Mouse (Mus musculus) natural killer cell, adult 2 months (primary cell): ENCODE results near the gene Nupr1l.
A peak's percentile ranks its signal among the peaks of the same experiment; 100 is the strongest.
"Not testable (repeated sequence)": the region's sequence is repeated elsewhere in the genome, so short reads cannot be mapped to it uniquely, and the experiment has no call there.

Source experiments
- DNase-seq, 2 experiments: peaks; one replicate each; pipeline ENCODE4 v3.0.0; 2022; ENCODE audit warnings: low spot score in 2 of 2

The Nupr1l gene

DNA sequence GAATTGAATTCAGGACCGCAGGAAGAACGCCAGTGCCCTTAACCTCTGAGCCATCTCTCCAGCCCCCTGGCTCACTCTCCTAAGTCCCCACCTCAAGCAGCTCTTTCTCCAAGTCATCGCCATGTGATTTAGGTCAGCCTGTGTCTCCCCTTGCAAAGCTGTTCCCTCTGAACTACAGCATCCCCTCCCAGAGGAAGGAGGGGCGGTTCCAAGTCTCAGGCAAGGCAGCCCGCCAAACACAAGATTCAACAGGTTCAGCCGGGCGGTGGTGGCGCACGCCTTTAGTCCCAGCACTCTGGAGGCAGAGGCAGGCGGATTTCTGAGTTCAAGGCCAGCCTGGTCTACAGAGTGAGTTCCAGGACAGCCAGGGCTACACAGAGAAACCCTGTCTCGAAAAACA lies 7.2 kb downstream of the Nupr1l start:
- DNase-seq, result not testable (repeated sequence)

GRCm38 (mm10) chr5:129918065-129918651 lies 9.8 kb downstream of the Nupr1l start:
- no peak for DNase-seq

- DNase-seq, result no peak
Observed at GRCm38 (mm10) chr5:129918752-129919151, 10.4 kb downstream of the Nupr1l start.

DNA sequence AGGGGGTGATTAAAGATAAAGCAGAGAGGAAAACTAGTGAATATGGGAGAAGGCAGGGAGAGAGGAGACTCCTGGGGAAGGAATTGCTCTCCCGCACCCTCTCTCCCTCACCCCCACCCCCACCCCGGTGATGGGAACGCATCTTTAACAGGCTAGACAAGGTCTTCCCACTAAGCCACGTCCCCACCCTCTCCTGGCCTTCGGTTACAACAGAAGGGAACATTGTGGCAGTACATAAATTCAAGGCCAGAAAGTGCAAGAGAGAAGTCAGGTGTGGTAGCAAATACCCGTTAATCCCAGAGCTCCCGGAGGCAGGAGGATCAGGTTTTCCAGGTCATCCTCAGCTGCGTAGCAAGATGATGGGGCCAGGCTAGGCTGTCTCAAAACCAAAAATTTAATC lies 11.0 kb downstream of the Nupr1l start:
- no peak for DNase-seq

DNA sequence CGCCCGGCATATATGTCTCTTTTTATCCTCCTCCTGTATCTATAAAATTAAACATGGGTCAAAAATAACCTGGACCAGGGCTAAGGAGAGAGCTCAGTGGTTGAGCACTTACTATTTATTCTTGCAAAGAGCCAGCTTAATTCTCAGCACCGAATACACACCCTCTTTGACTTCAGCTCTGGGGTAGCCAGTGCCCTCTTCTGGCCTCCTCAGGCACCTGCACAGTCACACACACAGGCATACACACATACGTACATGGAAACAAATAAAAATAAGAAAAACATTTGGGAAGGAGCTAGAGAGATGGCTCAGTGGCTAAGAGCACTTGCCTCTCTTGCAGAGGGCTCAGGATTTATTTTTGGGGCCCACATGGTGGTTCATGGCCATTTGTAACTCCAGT lies 13.6 kb downstream of the Nupr1l start:
- DNase-seq, result no peak

GRCm38 (mm10) chr5:129924820-129925452 lies 16.6 kb downstream of the Nupr1l start:
- no peak for DNase-seq

DNA sequence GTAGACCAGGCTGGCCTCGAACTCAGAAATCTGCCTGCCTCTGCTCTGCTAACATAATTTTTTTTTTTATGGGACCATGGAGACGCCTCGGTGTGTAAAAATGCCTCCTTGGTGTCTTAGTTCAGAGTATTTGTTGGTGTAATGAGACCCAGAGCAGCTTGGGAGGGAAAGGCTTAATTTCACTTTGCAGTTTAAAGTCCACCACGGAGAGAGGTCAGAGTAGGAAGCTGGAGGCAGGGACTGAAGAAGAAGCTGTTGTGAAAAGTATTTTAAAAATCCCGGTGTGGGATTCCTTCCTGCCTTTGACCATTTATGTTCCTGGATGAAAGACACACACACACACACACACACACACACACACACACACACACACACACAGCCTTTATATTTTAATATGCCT lies 17.6 kb downstream of the Nupr1l start:
- no peak for DNase-seq

- no peak for DNase-seq
Observed at GRCm38 (mm10) chr5:129929924-129930855, 21.9 kb downstream of the Nupr1l start.

- DNase-seq, result no peak
Observed at GRCm38 (mm10) chr5:129936941-129937340, 28.6 kb downstream of the Nupr1l start.

GRCm38 (mm10) chr5:129940281-129940680 lies 31.9 kb downstream of the Nupr1l start:
- DNase-seq, result no peak

- DNase-seq, result no peak
Observed at GRCm38 (mm10) chr5:129940736-129941494, 32.6 kb downstream of the Nupr1l start.

DNA sequence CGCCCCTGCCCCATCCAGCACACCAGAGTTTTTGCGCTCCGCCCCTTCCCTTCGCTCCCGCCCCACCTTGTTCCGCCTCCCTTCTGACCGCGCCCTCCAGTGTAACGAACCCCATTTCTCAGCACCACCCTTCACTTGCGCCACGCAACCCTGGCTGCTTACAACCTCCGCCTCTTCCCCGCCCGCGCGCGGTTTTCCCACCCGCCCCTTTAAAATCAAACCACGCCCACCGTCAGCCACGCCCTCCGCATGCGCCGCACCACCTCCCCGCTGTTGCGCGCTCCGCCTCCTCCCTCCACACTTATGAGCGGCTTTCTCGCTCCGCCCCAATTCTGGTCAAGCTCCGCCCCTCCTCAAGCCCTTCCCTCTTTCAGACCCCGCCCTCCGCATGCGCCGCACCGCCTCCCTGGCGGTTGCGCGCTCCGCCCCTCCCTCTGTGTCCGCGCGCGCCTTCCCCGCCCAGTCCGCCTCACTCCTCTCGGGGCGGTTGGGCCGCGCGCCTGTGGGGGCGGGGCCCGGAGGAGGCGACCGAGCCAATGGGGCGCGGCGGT lies 33.2 kb downstream of the Nupr1l start, which contains the start of gene Vkorc1l1:
Gene Vkorc1l1 (plus strand): TSS at position 476 of the 551 bp plus-strand sequence.
- peak; percentile 99 for DNase-seq

DNA sequence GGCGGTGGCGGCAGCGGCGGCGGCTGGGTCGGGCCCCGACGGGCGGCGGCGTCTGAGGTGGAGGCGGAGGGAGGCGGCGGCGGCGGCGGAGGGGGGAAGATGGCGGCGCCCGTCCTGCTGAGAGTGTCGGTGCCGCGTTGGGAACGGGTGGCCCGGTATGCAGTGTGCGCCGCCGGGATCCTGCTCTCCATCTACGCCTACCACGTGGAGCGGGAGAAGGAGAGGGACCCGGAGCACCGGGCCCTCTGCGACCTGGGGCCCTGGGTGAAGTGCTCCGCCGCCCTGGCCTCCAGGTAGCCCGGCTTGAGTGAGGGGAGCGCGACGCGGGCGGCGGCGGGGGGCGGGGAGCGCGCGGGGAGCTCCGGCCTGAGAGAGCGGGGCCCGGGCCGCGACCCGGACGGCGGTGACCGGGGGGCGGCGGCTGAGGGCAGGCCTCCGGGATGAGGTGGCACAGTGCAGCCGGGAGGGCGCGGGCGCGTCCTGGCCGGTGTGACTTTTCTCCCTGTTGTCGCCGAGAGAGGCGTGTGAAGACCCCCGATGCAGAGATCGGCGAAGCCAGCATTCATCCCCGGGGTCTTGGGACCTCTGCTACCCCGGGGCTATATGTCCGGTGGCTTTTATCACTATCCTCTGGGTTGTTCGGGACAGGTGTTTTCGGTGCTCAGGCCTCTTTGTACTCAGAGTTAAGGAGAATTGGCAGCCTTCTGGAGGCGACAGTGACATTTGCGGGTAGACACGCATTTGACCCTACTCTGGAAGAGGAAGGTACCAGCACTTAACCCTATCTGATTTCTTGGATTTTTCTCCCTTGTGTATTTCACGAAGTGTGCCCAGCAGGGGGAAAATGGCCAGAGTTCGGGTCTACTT lies 34.0 kb downstream of the Nupr1l start:
- peak; percentile 5 to 8 for DNase-seq

- no peak for DNase-seq
Observed at GRCm38 (mm10) chr5:129943402-129943801, 35.1 kb downstream of the Nupr1l start.

- DNase-seq, result no peak
Observed at GRCm38 (mm10) chr5:129947528-129948033, 39.2 kb downstream of the Nupr1l start.

GRCm38 (mm10) chr5:129952143-129952542 lies 43.8 kb downstream of the Nupr1l start:
- no peak for DNase-seq

GRCm38 (mm10) chr5:129954473-129955254 lies 46.3 kb downstream of the Nupr1l start:
- DNase-seq, result no peak

DNA sequence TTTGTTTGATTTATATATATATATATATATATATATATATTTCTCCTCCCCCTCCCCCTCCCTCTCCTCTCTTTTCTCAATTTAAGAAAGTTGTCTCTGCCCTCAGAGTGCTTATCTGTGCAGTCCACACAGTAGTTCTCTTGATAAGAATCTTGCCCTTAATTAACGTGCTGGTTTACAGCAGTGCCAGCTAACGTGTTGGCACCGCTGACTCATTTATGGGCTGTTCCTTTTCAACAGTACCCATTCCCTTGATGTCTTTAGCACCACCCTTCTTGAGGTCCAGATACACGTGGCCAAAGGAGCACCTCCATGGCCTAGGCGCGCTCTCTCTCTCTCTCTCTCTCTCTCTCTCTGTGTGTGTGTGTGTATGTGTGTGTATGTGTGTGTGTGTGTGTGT lies 47.5 kb downstream of the Nupr1l start:
- no peak for DNase-seq

GRCm38 (mm10) chr5:129963224-129963623 lies 54.9 kb downstream of the Nupr1l start:
- DNase-seq, result no peak
